Mouse (Mus musculus): ENCODE results near the gene Moap1.
A peak's percentile ranks its signal among the peaks of the same experiment; 100 is the strongest.

Moap1 gene

GRCm38 (mm10) chr12:102743589-102744574 is at the start of gene Moap1, which contains the start of gene Tmem251:
Gene Moap1, minus strand, starts transcription at chr12:102743661.
Gene Tmem251, plus strand, starts transcription at chr12:102743762.
- DNase-seq = peak; percentile 89

GRCm38 (mm10) chr12:102787927-102788326 is 44.5 kb upstream of the Moap1 start:
- peak; percentile 74 for DNase-seq

GRCm38 (mm10) chr12:102785593-102785985 is 42.1 kb upstream of the Moap1 start:
- DNase-seq = no peak

GRCm38 (mm10) chr12:102784899-102785592 is 41.6 kb upstream of the Moap1 start:
- DNase-seq = no peak

GRCm38 (mm10) chr12:102782841-102783240 is 39.4 kb upstream of the Moap1 start:
- peak; percentile 45 for DNase-seq

DNA sequence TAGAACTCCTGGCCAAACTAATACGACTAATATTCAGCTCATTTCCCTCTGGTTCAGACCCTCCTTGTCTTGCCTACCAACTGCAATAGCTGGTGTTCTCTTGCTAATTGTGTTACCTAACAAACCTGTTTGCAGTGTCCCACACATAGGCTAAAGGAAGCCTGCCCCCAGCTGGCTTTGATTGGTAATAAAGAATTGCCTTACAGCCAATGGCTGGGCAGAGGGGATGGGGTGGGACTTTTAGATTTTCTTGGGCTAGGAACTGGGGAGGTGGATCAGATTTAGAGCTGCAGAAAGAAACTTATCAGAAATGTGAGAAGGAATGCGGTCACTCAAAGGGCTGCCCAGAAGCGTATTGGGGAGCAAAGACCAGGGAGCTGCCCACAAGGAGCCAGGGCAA is 36.0 kb upstream of the Moap1 start:
- no peak for DNase-seq

- no peak for DNase-seq
These were observed 34.7 kb upstream of the Moap1 start for GRCm38 (mm10) chr12:102778151-102778550.

- no peak for DNase-seq
These were observed 32.6 kb upstream of the Moap1 start for GRCm38 (mm10) chr12:102776035-102776434.

DNA sequence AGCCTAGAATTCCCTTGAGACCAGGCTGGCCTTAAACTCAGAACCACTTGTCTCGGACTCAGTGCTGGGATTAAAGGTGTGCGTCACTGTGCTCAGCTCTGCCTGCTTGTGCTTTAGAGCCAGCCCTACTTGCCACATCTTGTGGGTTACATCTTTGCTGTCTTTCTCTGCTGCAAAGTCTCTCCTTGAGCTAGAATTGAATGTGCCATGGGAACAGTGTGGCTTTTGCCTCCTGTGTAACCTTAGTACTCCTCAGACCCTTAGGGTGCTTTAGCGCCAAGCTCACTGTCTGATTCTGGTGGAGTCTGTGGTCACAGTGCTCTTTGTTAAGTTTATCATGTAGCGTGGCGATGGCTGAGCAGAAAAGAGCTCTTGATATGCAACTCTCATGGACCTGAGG is 29.2 kb upstream of the Moap1 start:
- DNase-seq = no peak

GRCm38 (mm10) chr12:102771601-102772000 is 28.1 kb upstream of the Moap1 start:
- DNase-seq = no peak

DNA sequence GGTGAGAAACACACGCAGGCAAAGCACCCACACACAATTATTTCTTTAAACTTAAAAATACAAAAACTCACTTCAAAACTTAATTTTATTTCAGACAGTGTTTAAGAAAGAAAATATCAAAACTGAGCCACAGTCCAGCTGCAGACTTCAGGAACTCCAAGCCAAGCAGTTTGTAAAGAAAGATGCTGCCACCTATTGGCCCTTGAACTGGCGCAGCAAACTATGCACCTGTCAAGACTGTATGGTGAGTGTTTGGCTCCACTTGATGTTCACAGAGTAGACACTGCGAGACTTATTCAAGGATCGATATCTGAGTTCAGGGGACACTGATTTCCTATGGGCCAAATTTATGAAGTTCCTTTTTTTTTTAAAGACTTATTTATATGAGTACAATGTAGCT is 25.5 kb upstream of the Moap1 start:
- peak; percentile 55 for DNase-seq

GRCm38 (mm10) chr12:102763696-102764095 is 20.2 kb upstream of the Moap1 start:
- DNase-seq = no peak

DNA sequence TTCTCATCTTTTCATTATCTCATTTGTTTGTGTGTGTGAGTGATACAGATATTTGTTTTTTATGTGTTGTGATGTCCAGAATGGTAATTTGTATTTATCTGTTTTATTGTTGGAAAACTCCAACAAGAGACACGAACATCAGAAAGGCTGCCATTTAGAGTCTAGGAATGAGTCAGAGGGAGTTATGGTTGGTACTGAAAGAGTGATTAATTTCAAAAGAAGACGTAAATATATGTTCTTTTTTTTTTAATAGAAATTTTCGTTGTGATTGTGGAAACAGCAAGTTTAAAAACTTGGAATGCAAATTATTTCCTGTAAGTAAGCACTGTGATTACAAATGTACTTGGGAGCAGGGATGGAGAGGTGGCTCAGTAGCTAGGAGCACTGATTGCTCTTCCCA is 18.2 kb upstream of the Moap1 start:
- no peak for DNase-seq

GRCm38 (mm10) chr12:102758936-102759335 is 15.5 kb upstream of the Moap1 start:
- DNase-seq = no peak

DNA sequence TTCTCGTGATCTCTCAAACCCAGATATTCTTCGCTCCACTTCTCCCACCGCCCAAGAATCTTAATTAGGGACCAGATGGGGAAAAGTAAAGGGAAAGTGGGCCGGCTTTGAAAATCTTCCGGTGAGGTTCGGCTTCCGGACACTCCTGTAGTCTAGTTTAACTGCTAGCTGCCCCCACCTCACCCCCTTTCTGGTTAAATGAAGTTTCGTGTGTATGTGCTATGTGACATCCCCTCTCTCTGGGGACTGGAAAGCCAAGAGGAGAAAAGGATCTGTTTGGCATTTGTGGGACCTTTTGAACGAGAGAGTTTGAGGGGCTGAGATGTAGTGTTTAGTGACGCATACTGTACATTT is 14.9 kb upstream of the Moap1 start, which contains the start of gene Gm20604:
Gene Gm20604, minus strand, starts transcription at position 270 of the 354 bp plus-strand sequence.
- DNase-seq = no peak

DNA sequence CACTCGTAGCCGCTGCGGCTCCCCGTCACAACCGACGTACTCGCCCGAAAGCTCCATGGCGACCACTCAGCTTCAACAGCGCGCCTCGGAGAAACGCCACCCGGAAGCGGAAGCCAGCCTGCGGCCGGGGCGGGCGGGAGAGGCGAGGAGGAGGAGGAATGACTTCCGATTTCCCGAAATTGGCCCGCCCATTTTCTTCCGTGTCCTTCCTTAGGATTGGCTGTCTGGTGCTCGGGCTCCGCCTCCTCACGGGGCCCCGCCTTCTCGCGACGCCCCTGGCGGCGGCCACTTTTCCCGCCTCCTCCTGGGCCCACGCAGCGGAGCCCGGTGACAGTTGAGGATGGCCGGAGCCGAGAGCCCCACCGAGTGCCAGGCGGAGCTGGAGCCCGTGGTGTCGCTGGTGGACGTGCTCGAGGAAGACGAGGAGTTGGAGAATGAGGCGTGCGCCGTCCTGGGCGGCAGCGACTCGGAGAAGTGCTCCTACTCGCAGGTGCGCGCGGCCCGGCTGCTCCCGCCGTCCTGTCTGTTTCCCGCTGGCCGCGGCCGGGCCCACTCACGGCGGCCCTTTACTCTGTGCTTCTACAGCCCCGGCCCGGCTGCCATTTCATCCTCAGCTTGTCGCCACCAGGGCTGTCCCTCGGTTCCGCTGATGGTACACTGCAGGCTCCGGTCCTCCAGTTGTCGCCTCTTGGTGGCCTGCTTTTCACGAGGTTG is 14.4 kb upstream of the Moap1 start, which contains the start of the genes Gm28051, Gon7 and Ubr7:
Gene Gm28051, minus strand, starts transcription at position 77 of the 714 bp plus-strand sequence.
Gene Gon7, minus strand, starts transcription at position 115 of the 714 bp plus-strand sequence.
Gene Ubr7, plus strand, starts transcription at position 279 of the 714 bp plus-strand sequence.
- peak; percentile 96 for DNase-seq

- DNase-seq = no peak
These were observed 13.7 kb upstream of the Moap1 start for GRCm38 (mm10) chr12:102757055-102757688.

GRCm38 (mm10) chr12:102756304-102756703 is 12.8 kb upstream of the Moap1 start:
- peak; percentile 54 for DNase-seq

DNA sequence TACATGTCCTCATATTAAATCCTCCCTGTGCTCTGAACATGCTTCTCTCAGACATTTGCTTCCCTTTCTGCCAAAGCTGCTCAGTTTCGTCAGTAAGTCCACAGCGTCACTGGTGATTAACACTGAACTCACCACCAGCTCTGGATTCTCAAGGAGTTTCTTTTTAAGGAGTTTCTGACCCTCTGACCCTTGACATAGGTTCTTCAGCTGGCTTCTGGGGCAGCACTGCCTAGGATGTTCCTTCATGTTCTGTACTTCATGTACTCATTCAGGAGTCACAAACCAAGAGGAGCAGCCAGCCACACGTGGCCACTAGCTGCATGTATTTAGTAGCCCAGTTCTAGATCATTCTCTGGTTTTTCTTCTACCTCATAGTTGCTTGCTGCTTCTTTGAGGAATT is 4.8 kb upstream of the Moap1 start:
- DNase-seq = no peak

- no peak for DNase-seq
These were observed 1.4 kb upstream of the Moap1 start for GRCm38 (mm10) chr12:102744839-102745238.

DNA sequence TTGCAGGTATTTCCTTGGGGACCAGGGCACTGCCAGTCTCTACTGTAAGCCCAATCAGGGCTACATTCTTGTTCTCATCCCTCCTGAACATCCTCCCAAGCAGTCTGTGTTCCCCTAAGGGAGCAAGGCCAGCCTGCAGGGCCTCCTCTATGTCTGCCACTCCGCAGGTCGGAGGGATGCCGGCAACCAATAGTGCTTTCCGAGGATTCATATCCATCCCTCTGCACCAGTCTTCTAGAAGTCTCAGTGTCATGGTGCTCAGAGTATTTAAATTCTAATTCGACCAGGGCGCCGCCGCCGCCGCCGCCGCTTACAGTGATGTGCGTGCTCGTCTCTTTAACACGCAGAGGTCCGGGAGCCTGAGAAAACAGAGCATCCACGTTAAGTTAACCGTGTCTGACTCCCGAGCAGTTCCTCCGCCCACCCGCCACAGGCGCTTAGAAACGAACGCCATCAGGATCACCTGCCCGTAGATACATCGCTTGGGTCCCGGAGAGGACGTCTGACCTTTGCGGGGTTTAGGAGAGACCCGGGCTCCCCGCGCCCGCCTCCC is 349 bp downstream of the Moap1 start:
- no peak for DNase-seq

- no peak for DNase-seq
These were observed 1.4 kb downstream of the Moap1 start for GRCm38 (mm10) chr12:102742056-102742455.

All from thymus, postnatal 25 days (tissue).